Mouse (Mus musculus): ENCODE data around the gene Psg16.

Gene Psg16

DNA sequence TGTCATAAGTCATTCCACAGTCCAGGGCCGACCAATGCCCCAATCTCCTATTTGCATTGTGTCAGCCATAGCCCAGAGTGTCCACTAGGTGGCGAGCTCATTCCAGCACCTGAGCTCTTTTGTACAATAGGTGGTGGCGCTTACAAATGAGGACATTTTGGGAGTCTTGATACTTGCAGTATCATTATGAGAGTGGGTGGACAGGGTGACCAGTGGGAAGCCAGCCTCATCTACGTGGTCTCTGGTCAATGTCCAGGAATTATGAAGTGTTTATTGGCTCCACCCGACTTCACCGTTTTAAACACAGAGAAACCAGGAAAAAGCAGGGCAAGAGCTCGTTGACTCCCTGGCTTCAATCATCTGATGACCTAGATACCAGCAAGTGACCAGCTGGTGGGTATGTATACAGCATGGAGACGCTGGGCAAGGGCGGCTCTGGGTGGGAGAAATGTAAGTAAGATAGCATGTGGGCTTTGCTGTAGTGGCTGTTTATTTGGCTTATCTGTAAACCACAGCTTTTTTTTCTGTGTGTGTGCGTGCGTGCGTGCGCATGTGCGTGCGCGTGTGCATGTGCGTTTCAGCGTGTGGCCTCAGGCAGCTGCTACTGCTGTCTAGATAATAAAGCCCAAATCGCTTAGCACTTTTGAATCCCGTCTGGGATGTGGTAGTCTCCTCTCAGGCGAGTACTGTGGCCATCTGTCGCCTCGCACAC lies at the start of gene Psg16:
Psg16 (plus strand) TSS at position 137 of the 712 bp plus-strand sequence.
- DNase-seq (ENCODE audit: low read depth, low spot score), result peak; percentile 59

DNA sequence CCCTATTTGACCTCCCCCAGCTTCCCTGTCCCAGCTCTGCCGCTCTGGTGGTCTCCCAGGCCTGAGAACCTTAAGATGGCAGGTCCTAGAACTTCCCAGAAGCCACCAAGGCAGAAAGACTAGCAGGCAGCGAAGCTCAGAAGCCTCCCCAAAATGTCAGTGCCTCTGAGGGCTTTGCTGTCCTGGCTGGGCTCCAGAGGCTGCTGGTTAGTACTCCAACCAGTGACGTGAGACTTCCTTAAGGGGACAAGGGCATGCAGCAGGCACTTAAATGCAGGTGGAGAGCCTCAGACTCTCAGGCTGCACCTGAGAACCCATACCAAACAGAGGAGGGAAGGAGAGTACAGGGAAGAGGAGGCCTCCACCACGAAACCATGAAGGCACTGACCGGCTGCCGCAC lies 49.7 kb upstream of the Psg16 start:
- no peak for DNase-seq (ENCODE audit: low read depth, low spot score)

DNA sequence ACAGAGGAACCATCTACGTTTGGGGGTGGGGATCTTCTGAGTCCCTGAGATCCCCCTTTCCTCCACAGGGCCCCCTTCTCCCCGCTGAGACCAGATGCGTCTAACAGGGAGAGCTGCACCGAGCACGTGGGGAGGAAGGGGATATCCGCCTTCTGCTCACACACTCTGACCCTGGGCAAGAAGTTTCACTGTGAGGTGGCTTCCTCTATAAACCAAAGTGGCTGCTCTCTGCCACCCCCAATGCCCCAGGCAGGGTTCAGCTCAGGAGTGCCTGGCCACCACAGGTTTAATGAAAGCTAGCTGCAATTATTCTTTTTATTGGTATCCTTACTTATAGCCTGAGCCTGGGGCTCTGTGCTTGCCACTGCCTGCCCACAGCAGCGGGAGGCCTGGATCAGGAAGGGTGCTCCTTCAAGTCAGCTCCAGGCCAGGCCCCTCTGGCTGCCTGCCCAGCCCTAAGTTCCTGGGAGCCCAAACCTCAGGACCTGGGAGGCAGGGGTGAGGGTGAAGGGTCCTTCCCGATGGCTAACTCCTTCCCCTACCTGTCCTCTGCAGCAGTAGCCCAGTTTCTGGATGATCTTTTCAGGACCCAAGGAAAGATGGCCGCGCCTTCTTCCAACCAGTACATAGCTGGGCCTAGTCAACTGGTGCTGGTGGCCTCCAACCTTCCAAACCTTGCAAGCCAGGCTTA lies 48.9 kb upstream of the Psg16 start:
- DNase-seq (ENCODE audit: low read depth, low spot score), result no peak

DNA sequence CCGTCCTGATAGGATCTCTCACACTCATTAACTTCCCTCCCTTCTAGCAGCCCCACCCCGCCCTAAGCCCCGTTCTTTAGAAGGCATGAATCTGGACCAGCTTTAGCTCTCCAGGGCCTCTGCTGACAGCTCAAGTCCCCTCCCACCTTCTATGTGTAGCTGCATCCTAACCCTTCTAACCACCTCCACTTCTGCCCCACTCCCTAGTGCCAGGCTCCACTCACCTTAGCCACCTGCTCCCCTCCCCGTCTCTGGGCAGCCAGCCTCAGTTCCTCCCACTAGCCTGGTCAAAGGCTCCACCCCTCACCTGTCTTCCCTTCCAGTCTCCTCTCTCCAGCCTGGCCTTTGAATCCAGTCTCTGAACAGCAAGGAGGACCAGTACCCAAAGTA lies 48.3 kb upstream of the Psg16 start:
- no peak for DNase-seq (ENCODE audit: low read depth, low spot score)

DNA sequence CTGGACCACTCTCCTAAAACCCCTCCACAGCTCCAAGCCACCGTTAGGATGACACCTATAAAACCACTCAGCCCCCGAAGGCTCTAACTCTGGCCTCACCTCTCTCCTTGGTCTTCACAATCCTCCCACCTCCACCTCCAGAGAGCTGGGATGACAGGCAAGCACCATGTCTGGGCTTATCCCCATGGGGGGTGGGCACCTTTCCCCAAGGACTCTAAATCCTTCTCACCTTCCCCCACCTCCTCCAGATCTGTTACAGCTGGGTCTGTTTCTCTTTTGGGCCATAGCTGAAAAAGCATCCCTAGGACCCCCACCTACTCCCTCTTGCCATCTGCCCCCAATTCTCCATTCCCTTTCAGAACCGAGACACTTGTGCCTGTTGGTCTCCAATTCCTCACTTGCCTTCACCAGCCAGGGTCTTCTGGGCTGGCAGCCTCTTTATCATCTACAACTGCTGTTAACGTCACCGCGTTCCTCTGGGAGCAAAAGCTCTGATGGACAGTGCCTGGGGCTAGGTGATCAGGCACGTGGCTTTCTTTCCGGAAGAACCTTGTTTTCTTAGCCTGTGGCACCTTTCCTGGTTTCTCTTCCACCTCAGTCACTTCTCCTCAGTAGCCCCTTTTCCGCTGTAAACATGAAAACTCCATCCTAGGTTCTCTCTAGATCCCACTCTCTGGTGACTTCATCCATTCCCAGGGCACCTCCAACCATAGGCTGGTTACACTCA lies 47.8 kb upstream of the Psg16 start:
- DNase-seq (ENCODE audit: low read depth, low spot score), result no peak

DNA sequence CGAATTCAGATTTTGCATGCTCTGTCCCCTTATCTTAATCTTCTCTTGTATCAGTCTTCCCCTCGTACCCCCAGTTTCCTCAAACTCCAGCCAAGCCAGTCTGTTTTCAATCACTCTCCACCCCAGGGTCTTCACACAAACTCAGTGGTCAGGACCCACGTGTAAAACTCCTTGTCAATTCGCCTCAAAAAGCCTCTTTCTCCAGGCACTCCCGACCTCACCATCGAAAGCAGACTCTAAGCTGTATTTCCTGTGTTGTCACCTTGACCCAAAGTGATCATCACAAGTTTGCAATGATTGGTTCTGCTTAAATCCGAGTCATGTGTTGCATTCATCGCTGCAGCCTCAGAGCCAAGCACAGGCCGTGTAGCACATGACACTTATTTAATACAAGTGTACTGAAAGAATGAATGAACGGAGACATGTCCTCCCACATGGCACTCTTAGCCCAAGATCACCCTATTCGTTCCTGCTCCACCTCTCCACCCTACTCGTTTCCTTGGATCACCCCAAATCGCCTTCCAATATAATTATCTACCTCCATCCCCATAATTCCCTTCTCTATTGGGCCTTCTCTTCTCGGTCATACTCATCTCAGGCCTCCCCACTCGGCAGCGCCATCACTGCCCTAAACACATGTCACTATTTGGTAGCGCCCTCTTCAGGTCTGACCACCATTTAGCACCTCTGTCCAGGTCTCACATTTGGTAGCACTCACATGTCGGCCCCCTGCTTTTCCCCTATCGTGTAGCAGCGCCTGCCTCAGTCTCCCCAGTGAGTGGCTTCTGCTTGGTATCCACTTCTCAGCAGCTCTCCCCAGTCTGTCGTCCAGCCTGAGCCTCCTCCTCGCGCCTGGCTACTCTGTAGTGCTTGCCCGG lies 46.9 kb upstream of the Psg16 start:
- DNase-seq (ENCODE audit: low read depth, low spot score), result no peak

DNA sequence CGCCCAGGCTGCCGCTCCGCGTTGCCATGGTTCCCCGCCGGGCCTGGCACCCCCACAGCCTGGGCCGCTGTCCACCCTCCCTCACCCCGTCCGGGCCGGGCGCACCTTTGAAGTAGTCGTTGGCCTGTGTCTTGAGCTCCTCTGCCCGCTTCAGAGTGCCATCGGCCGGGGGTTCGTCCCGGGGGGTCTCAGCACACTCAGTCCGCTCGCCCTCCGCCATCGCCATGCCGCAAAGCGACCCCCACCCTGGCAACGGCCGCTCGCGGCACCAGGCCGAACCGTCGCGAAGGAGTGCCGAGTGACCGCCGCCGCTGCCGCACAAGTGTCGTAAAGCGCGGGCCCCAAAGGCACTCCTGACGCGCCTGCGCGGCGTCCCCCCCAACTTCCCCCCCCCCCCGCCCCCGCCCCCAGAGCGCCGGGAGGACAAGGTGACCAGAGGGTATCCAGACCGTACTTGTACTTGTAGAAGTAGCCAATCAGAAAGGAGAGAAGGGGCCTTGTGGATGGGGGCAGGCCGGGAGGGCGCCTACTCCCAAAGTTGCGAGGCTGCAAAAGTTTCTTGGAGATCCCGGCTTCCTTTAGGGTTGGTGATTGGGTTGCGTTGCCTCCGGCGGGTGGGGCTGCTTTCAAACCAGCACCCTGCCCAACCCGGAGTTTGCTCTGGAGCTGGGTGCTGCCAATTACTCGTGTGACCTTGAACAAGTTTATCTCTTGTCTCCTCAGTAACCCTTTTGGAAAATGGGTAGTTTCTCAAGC lies 46.1 kb upstream of the Psg16 start, which contains the start of gene Ppp5c:
Ppp5c (minus strand) TSS at position 337 of the 756 bp plus-strand sequence.
- DNase-seq (ENCODE audit: low read depth, low spot score), result peak; percentile 63

DNA sequence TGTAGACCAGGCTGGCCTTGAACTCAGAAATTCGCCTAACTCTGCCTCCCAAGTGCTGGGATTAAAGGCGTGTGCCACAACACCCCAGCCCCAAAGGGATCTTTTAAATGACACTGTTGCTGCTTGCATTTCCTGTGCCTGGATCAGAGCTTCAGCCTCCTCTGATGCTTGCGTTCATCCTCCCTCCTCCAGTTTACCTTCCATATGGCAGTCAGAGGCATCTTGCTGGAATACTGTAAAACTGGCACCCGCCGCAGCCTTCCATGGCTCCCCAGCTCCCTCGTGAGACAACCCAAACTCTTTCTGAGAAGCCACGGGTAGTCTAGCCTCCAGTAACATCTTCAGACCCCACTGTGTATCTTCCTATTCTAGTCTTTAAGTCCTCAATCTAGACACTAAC lies 44.9 kb upstream of the Psg16 start:
- DNase-seq (ENCODE audit: low read depth, low spot score), result no peak

DNA sequence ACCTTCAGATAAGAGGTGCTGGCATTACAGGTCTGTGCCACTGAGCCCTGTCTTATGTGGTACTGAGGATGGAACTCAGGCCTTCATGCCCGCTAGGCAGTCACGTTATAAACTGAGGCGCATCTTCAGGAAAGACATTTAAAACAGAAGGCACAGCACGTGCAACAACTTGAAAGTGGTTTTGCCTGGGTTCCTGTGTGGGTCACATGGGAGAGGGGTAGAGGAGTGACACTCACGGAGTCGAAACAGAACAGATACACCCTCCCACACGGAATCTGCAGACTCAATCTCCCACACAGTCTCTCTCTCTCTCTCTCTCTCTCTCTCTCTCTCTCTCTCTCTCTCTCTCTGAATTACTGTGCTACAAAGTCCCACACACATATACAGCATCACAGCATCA lies 43.6 kb upstream of the Psg16 start:
- no peak for DNase-seq (ENCODE audit: low read depth, low spot score)

DNA sequence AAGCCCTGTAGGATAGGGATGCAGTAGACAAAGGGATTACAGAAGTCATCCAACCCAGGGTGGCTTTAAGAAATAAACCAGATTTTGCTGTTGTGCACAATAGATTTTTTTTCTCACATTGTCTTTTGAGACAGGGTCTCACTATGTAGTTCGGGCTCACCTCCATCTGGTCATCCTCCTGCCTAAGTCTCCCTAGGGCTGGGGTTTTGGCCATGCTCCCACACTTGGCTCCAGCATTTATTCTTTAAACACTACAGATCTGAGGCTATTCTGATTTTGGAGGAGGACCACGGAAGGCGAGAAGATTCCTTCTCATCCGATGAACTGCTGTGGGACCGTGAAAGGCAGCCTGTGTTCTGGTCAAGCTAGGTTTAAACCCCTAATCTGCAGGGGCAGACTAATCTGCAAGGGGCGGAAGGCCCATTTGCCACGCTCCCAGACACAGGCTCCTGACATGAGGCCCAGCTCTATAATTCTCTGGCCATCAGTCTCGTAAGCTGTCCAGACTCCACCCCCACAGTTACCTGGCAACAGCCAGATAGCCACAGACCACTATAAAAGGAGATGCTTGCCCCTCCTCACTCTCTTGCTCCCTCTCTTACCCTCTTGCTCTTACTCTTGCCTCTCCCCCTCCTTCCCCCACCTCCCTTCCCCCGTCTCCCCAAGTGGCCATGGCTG lies 35.7 kb upstream of the Psg16 start:
- no peak for DNase-seq (ENCODE audit: low read depth, low spot score)

DNA sequence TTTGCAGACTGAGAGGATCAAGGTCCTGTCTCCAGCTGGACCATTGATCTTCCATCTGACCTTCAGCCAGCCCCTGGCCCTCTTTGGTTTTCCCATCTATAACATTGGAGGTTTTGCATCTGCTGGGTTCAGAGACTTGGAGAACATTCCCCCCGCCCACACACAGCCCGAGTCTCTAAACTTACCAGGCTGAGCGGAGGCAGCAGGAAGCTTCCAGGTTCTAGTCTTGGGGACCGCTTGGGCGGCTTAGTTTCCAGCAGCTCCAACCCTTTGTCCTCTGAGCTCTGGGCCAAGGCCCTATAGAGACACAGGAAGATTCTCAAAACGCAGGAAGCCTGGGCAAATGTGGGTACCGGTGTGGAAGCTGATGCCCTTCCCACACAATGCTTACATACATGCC lies 34.5 kb upstream of the Psg16 start:
- DNase-seq (ENCODE audit: low read depth, low spot score), result no peak

DNA sequence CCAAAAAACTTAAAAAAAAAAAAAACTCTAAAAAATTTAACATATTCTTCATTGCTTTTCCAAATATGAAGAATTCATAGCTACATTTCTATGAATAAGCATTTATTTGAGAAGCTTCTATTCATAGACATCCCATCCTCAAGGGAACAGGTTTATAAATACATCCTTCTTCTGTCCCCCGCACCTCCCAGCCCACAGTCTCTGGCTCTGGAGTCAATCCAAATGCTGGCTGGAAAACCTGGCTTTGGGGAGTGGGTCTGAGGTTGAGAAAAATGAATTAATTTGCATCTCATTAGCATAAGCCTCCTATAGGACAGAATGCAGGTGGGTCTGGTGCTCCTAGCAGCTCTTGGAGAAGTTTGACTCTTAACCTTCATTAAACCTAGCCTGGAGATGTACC lies 28.1 kb upstream of the Psg16 start:
- DNase-seq (ENCODE audit: low read depth, low spot score), result no peak

DNA sequence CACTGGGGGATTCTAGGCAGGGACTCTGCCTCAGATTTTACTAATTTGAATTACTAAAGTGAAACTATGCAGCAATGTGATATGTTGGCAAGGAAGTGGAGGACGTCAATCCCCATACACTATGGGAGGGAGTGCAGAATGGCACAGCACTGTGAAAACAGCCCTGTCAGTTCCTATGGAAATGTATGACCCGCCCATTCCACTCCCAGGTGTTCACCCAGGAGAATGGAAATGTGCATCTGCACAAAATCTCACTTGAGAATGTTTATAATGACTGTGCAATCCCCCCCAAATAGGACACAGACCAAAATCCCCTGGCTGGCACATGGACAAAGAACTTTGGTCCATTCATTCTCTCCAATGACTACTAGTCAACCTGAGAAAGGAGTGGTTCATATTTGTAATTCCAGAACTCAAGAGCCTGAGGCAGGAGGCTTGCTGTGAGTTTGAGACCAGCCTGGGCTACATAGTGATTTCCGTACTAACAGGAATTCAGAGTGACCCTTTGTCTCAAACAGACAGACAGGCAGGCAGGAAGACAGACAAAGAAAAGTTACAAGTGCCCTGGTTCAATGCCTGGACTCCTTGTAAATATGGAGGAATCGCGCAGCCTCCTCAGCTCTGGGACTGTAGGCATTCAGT lies 26.7 kb upstream of the Psg16 start:
- DNase-seq (ENCODE audit: low read depth, low spot score), result no peak

DNA sequence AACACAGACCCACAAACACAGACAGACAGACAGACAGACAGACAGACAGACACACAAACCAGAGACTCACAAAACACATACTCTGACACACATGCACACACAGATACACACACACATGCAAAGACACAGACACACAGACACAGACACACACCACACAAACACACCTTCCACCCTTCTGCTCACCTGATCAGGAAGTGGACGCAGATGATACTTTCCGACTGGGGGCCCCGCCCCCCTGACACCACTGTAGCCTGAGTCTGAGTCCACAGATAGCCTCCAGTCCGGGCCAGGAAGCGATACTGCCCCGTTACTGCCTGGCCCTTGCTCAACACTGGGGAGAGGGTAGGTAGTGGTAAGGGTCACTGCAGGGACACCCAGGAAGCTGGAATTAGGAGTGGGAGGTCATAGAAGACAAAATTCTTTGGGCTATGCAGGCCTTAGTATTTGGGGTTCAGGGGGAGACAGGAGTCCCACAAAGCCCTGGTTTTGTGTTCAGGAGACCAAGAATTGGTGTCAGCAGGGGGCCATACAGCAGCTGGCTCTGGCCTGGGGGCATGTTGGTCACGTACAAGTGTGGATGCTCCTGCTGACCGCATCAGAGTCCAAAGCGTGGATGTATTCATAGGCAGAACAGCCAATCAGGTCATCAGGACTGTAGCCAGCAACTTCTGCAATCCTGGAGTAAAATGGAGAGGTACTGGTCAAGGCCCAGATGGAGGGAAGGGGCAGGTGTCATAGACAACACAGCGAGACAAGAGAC lies 25.2 kb upstream of the Psg16 start:
- DNase-seq (ENCODE audit: low read depth, low spot score), result no peak

DNA sequence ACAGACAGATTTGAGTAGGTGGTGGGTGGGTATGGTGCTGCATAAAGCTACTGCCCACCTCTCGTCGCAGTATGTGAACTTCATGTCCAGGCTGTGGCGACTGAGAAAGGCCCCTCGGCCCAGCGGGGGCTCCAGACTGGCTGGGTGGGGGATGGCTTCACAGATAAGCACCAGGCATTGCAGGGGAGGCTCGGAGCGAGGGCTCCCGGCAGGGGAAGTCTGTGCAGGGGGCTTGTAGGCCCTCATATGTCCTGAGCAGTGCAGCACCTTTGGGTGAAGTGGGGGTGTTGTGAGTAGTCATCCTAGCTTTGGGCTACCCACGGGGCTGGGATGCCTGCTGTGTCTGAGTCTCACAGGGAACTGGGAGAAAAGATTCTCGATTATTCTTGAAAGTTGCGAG lies 23.3 kb upstream of the Psg16 start:
- DNase-seq (ENCODE audit: low read depth, low spot score), result no peak

DNA sequence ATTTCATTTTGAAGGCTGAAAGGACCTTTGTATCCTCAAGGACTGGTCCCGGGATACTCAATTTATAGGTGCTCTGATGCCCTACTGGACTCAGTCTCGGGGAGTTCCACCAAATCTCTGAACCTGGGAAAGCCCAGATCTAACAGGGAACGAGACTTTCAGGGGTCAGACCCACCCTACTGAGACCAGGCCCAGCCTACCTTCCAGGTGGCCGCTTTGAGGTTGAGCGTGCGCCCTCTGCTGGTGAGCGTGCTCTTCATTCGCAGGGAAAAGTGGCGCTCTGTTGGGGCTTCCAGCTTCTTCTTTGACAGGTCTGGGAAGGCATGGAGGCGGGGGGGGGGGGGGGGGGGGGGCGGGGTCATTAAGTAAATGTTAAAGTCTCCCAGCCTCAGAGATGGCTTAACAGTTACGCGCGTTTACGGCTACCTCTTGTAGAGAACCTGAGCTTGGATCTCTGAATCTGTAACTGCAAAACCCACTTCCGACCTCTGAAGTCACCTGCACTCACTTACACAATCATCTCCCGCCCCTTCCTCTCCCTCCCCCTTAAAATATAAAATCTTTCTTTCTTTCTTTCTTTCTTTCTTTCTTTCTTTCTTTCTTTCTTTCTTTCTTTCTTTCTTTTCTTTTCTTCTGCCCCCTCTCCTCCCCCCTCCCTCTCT lies 22.8 kb upstream of the Psg16 start:
- no peak for DNase-seq (ENCODE audit: low read depth, low spot score)

DNA sequence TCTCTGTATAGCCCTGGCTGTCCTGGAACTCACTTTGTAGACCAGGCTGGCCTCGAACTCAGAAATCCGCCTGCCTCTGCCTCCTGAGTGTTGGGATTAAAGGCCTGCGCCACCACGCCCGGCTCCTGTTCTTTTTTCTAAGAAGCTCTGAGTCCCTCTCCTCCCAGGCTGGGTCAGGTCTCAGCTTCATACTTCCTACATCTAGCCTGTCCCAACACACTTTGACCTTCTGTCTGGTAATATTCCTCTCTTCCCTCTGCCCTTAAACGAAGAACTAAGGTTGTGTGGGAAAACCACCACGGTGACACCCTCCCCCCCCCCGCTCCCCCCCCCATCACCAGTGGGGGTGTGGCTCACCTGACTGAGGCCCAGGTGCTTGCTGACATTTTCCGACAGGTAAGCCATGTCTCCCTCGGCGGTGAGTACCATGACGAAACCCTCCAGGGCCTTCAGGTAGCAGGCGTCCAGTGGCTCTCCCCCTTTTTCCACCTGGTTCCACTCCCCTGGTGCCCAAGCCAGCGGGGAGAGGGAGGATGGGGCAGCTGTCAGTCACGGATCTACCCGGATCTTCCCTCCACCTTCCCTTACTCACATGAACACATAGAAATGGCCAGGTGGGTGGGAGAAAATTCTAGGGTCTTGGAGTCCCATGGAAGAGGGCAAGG lies 19.4 kb upstream of the Psg16 start:
- DNase-seq (ENCODE audit: low read depth, low spot score), result no peak

DNA sequence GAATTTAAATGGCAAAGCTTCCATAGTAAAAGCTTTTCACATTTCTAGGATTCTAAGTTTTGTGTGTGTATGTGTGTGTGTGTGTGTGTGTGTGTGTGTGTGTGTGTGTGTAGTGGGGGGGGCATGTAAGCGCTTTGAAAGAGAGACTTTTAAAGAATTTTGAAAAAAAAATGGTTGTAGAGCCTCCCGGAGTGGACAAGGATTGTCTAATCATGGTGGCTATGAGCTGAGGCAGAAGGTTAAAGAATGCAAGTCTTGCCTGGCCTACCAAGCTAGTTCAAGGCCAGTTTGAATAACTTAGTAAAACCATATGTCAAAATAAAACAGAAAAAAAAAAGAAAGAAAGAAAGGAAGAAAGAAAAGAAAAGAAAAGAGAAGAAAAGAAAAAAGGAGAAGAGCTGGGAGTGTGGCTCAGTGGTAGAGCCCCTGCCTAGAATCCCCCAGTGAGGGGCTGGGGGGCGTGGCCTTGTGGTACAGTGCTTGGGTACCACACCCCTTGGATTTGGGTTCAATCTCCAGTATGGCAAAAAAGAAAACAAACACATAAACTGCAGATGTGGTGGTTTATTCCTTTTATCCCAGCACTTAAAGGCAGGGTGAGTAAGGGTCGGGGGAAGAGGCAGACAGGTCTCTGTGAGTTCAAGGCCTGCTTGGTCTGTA lies 18.4 kb upstream of the Psg16 start:
- DNase-seq (ENCODE audit: low read depth, low spot score), result no peak

Measured in retina, adult 2 months (tissue).